Mouse (Mus musculus) stomach, embryonic 16.5 days (tissue): Measurements from ENCODE around the gene Ltc4s. TPM values are rescaled to one million over a fixed set of nuclear protein-coding genes. Genes with fewer than 3 reads are reported as not detected.

ENCODE experiments used
- ATAC-seq: fragments of 200-750 bp; cut with Nextera tagmentation; 2 replicates; pipeline ENCODE4 v1.8.0; 2017; ENCODE audit warnings: moderate number of reproducible peaks, moderate TSS enrichment; ENCODE audit not compliant: insufficient read depth, low FRiP score
- H3K27ac ChIP-seq: fragments of 300-500 bp; sonication (generic); 2 replicates; pipeline ENCODE4 v1.5.1; 2014; ENCODE audit warnings: low read length
- H3K27me3 ChIP-seq: fragments of 300-500 bp; sonication (generic); 2 replicates; pipeline ENCODE4 v1.6.1; 2014; ENCODE audit warnings: low read length, control low read depth, mixed read lengths; ENCODE audit not compliant: control insufficient read depth, insufficient read depth
- H3K36me3 ChIP-seq: fragments of 300-500 bp; sonication (generic); 2 replicates; pipeline ENCODE4 v1.6.1; 2014; ENCODE audit warnings: low read length; ENCODE audit not compliant: control insufficient read depth, insufficient read depth
- H3K4me1 ChIP-seq: fragments of 300-500 bp; sonication (generic); 2 replicates; pipeline ENCODE4 v1.6.1; 2014; ENCODE audit warnings: low read length, control low read depth, mixed read lengths; ENCODE audit not compliant: control insufficient read depth, insufficient read depth
- H3K4me2 ChIP-seq: fragments of 300-500 bp; sonication (generic); 2 replicates; pipeline ENCODE4 v1.6.1; 2014; ENCODE audit warnings: low read depth, low read length, mixed read lengths
- H3K4me3 ChIP-seq: fragments of 300-500 bp; sonication (generic); replicated peaks from 2 replicates; pipeline ENCODE4 v1.5.1; 2014; ENCODE audit warnings: mild to moderate bottlenecking, low read length
- H3K9ac ChIP-seq: fragments of 300-500 bp; sonication (generic); 2 replicates; pipeline ENCODE4 v1.6.1; 2014; ENCODE audit warnings: low read length
- H3K9me3 ChIP-seq: fragments of 300-500 bp; sonication (generic); replicated peaks from 2 replicates; pipeline ENCODE4 v1.6.1; 2016; ENCODE audit warnings: low read length, control low read depth; ENCODE audit not compliant: control insufficient read depth
- WGBS: fragments of 180-500 bp; shearing (Covaris S2); extraction: QIAGEN DNeasy Blood & Tissue Kit; methylation state at CpG from one replicate; pipeline ENCODE4 v1.1.7; 2014; 5-methylcytosine and 5-hydroxymethylcytosine counted together
- polyA plus RNA-seq: library from polyadenylated mRNA; unstranded; fragments of >200 nt; fragmentation: Nextera tagmentation; extraction: Ambion mirVana; gene quantifications from 2 replicates; pipeline ENCODE4 v1.2.1, GENCODE M21; 2015

Ltc4s gene
- polyA plus RNA-seq, 1 experiment from 2014 or later = 3.5 TPM

DNA sequence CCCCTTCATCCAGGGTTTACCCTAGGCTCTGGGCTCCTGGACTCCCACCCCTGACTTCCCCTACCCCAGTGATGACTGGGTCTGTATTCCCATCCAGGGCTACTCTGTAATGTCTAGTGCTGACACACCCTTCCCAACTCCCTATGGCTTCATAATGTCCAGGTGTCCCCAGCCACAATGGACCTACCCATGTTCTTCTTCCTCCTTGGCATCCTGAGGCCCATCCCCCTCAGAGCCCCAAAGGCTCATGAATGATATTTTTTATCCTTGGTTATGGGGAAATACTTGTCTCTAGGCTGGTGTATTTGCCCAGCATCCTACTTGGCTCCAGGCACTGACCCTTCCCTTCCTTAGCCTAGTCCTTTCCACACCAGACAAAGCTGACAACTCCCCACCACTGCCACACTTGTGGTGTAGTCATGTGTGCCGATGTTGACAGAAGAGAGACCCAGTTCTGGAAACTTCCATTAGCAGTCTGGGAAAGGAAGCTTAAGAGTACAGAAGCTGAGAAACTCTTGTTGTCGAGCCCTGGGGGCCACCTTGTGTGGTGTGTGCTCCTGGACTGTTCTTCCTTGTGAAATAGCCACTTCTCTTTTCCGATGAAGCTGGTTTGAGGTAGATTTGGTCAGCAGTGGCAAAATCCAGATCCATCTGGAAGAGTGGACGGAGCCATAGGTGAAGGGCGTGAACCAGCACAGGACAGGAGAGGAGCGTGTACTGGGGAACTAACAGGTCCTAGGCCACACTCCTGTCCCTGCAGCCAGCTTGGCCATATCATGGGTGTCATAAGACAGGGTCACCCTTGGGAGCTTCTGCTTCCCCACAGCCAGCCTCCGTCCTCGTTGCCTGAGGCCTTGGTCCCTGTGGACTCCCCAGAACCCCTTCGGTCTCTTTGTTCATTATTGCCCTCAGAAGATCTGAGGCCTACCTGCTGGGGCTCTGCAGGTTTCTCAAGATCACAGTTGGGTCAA, 690 bp upstream of the Ltc4s start:
- Histone ChIP-seq H3K27ac (no peak overlapping the region), H3K4me3 (no peak overlapping the region), H3K4me2 (no peak overlapping the region), H3K4me1 (peaks cover 14% of the 10 kb centered on the region; the same call in 1 of the 2 replicates), H3K9me3 (no peaks in the 10 kb centered on the region), H3K9ac (no peak overlapping the region), H3K27me3 (peaks cover 11% of the 10 kb centered on the region; the same call in 1 of the 2 replicates), H3K36me3 (peaks cover 5% of the 10 kb centered on the region; the same call in 1 of the 2 replicates)
- no peak for ATAC-seq
- WGBS = 89% methylated on average over 9 of the region's 9 CpGs

DNA sequence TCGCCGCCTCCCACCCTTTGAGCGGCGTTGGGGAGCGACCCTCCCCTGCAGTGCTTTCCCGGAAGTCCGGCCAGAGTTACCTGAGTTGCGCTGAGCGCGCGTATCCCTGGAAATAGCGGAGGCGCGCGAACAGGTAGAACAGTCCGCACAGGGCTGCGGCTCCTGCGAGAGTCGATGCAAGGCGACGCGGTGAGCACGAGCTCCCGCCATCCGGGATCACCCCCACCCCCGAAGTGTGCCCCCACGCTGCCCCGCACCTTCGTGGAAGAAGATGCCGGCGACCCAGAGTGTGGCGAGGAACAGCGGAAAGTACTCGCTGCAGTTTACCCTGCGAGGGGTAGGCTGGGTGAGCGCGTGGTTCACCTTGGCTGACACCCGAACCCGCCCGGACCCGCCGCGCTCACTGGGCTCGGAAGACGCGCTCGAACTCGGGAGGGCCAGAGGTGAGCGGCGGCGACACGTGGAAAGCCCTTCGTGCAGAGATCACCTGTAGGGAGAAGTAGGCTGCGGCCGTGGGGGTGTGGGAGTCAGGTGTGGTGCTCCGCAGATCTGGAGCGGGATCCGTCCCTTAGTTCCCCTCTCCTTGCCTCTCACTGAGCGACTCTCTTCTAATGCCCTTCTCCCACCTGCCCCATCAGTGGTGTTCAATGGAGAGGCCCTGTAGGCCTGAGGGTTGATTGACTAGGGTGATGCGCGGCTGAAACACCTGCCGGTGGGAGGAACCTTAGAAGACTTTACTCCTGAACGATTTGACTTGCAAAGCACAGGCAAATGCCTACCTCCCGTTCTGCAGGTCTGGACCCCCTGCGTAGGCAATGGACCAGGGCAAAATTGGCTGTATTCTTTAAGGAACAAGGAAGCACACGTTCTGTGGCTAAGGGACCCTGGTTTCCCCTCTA, 1.2 kb downstream of the Ltc4s start:
- Histone ChIP-seq H3K9ac (peak overlapping the region; percentile 70), H3K9me3 (no peaks in the 10 kb centered on the region), H3K4me1 (peaks cover 14% of the 10 kb centered on the region; the same call in 1 of the 2 replicates), H3K27me3 (peaks cover 11% of the 10 kb centered on the region; the same call in 1 of the 2 replicates), H3K4me2 (peak overlapping the region; percentile 96), H3K4me3 (peak overlapping the region; percentile 67), H3K36me3 (peaks cover 18% of the 10 kb centered on the region; the same call in 1 of the 2 replicates), H3K27ac (no peak overlapping the region)
- 1% methylated on average over 66 of the region's 66 CpGs for WGBS
- ATAC-seq = peak; percentile 18

DNA sequence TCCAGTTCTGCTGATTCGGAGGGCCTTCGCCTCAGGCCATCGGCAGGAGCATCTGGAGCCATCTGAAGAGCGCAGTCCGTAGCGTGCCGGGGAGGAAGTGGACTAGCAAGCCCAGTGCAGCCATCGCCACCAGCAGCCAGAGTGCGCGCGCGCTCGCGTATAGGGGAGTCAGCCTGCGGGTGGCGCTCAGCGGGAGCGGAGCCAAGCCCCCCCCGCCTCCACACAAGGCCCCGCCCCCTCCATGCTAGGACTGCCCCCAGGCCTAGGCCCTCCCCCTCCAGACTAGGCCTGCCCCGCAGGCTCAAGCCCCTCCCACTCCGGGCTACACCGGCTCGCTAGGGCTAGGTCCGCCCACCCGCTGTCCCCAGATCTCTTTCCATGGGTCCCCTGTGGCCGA, 1.9 kb downstream of the Ltc4s start:
- no peak overlapping the region for H3K27ac ChIP-seq

DNA sequence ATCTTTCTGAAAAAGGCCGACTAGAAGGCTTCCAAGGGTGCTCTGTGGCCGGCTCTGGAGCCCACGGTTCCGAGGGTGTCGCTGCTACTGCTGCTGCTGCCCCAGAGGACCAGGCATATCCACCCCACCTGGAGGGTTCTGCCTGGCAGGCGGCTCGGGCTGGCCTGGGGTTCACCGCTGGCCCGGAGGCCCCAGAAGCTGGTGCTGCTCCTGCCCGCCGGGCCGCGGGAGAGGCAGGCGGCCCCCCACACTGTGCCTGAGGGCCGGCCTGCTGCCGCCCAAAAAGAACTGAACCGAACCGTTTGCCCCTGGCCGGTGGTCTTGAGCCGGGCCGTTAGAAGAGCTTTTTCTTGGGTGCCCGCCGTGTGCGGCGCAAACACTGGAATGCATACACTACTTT, 3.8 kb downstream of the Ltc4s start:
- Histone ChIP-seq H3K9ac (no peak overlapping the region), H3K27ac (no peak overlapping the region), H3K4me3 (no peak overlapping the region), H3K9me3 (no peaks in the 10 kb centered on the region), H3K36me3 (peaks cover 18% of the 10 kb centered on the region; the same call in 1 of the 2 replicates), H3K4me1 (peaks cover 24% of the 10 kb centered on the region), H3K4me2 (no peak overlapping the region), H3K27me3 (peaks cover 11% of the 10 kb centered on the region; the same call in 1 of the 2 replicates)
- 95% methylated on average over 25 of the region's 25 CpGs for WGBS
- no peak for ATAC-seq

More for the DNA sequence above, 1.9 kb downstream of the Ltc4s start:
- 1% methylated on average over 22 of the region's 27 CpGs for WGBS
- peaks cover 18% of the 10 kb centered on the region; the same call in 1 of the 2 replicates for H3K36me3 ChIP-seq
- peak; percentile 94 for ATAC-seq
- H3K4me3 ChIP-seq = peak overlapping the region; percentile 67
- H3K27me3 ChIP-seq = peaks cover 11% of the 10 kb centered on the region; the same call in 1 of the 2 replicates
- H3K9ac ChIP-seq = peak overlapping the region; percentile 70
- H3K4me1 ChIP-seq = peaks cover 14% of the 10 kb centered on the region; the same call in 1 of the 2 replicates
- peak overlapping the region; percentile 96 for H3K4me2 ChIP-seq
- no peaks in the 10 kb centered on the region for H3K9me3 ChIP-seq

DNA sequence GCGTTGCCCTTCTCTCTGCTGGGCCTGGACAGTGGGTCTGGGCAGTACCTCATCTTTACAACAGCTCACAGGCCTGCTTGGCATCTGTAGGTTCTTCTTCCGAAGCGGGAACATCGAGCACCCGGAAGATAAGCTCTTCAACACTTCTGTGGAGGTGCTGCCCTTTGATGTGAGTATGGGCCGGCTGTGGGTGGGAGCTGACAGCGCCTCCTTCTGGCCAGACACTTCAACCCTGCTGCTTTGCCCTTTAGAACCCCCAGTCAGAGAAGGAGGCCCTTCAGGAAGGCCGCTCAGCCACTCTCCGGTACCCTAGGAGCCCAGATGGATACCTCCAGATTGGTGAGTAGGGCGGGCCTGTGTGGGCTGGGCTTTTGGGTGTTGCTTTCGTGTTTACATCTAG, 4.4 kb downstream of the Ltc4s start:
- no peak overlapping the region for H3K27ac ChIP-seq
- no peak overlapping the region for H3K4me3 ChIP-seq
- H3K9me3 ChIP-seq = no peaks in the 10 kb centered on the region
- no peak for ATAC-seq
- peaks cover 11% of the 10 kb centered on the region; the same call in 1 of the 2 replicates for H3K27me3 ChIP-seq
- no peak overlapping the region for H3K9ac ChIP-seq
- peaks cover 28% of the 10 kb centered on the region for H3K4me1 ChIP-seq
- no peak overlapping the region for H3K4me2 ChIP-seq
- WGBS = 86% methylated on average over 11 of the region's 11 CpGs
- H3K36me3 ChIP-seq = peaks cover 18% of the 10 kb centered on the region; the same call in 1 of the 2 replicates

DNA sequence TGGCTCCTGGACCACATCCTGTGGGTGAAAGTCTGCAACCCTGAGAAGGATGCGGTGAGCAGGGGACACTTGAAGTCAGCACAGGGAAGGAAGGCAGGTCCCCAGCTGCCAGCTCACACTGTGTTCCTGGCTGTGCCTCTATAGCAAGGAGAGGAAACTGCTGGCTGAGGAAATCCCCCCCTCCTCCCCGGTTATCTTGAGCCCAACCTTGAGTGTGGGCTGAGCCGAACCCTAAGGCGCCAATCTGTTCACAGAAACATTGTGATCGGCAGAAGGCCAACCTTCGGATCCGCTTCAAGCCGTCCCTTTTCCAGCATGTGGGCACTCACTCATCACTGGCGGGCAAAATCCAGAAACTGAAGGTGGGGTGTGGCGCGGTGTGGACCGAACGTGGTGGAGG, 5.4 kb downstream of the Ltc4s start:
- no peak overlapping the region for H3K9ac ChIP-seq
- no peaks in the 10 kb centered on the region for H3K9me3 ChIP-seq
- no peak overlapping the region for H3K27ac ChIP-seq
- peaks cover 18% of the 10 kb centered on the region; the same call in 1 of the 2 replicates for H3K36me3 ChIP-seq
- H3K4me3 ChIP-seq = no peak overlapping the region
- no peak for ATAC-seq
- H3K4me2 ChIP-seq = no peak overlapping the region
- H3K4me1 ChIP-seq = peaks cover 35% of the 10 kb centered on the region
- peaks cover 9% of the 10 kb centered on the region; the same call in 1 of the 2 replicates for H3K27me3 ChIP-seq
- WGBS = 92% methylated on average over 13 of the region's 13 CpGs

DNA sequence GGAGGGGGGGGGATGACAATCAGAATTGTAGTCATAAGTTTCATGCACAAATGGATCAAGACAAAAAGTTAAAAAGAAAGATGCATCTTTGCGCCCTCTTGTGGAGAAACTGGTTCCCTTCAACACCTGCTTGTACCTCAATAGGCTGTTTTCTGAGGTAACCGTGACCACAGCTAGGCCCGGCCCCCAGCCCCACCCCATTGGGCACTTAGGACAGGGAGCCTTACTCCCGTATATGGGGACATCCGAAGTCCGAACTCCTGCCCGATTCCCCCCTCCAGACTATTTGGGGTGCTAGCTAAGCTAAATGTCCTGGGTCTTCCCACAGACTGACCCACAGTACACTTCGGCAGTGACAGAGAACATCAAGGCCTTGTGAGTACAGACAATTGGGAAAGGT, 7.0 kb downstream of the Ltc4s start:
- H3K4me1 ChIP-seq = peaks cover 41% of the 10 kb centered on the region
- H3K36me3 ChIP-seq = peaks cover 18% of the 10 kb centered on the region; the same call in 1 of the 2 replicates
- H3K27me3 ChIP-seq = no peaks in the 10 kb centered on the region
- H3K9ac ChIP-seq = no peak overlapping the region
- peak overlapping the region; percentile 48; the same call in 1 of the 2 replicates for H3K4me2 ChIP-seq
- no peak for ATAC-seq
- H3K27ac ChIP-seq = no peak overlapping the region
- WGBS = 21% methylated on average over 8 of the region's 8 CpGs
- no peak overlapping the region for H3K4me3 ChIP-seq
- H3K9me3 ChIP-seq = no peaks in the 10 kb centered on the region

DNA sequence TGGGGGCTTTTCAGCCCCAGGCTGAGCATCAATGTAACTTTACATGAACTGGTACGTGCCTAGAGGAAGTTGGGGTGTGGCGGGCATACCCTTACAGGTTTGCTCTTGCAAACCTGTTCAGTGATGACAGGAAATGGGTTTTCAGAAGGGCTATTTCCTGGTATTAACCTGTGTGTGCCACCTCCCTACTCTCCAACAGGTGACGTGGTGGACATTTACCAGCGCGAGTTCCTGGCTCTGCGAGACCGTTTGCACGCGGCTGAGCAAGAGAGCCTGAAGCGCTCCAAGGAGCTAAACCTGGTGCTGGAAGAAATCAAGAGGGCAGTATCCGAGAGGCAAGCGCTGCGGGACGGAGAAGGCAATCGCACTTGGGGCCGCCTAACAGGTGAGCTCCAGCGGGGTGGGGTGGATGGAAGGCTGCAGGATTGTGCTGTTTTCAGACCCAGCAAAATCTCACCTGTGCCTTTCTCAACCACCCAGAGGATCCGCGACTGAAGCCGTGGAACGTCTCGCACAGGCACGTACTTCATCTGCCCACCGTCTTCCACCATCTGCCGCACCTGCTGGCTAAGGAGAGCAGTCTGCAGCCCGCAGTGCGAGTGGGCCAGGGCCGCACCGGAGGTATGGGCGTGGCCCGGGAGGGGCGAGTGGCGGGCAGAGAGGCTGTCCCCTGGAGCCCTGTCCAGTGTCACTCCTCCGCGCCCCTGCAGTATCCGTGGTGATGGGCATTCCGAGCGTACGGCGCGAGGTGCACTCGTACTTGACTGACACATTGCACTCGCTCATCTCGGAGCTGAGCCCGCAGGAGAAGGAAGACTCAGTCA, 7.7 kb downstream of the Ltc4s start:
- Histone ChIP-seq H3K27ac (no peak overlapping the region), H3K27me3 (no peaks in the 10 kb centered on the region), H3K9me3 (no peaks in the 10 kb centered on the region), H3K9ac (peak overlapping the region; percentile 44; the same call in 1 of the 2 replicates), H3K36me3 (peaks cover 18% of the 10 kb centered on the region; the same call in 1 of the 2 replicates), H3K4me2 (peak overlapping the region; percentile 48), H3K4me3 (0 out of 2 replicates have a peak overlapping the region, but pooled peaks have one; percentile 22), H3K4me1 (peaks cover 41% of the 10 kb centered on the region)
- WGBS = 38% methylated on average over 45 of the region's 45 CpGs
- ATAC-seq = peak; percentile 22; the same call in 1 of the 2 replicates
